Comparison of ENCODE assay signal across 17 mouse cellular contexts in genomic region chr3:89288503-89288928, GRCm38 (mm10). TPM values are rescaled to one million over a fixed set of nuclear protein-coding genes. Genes with fewer than 3 reads are reported as not detected.
A peak's percentile ranks its signal among the peaks of the same experiment; 100 is the strongest.
DNase-seq lines count a peak whose midpoint lies in the region; ATAC-seq and TF ChIP-seq lines count a peak whose summit lies in the region.
"Had no signal": no experiment of that assay in that cellular context is flagged by ENCODE, and none has a peak within 500 bp of the region (broad histone marks: within the 10 kb centered on the region; RNA-seq: fewer than 3 reads in every experiment).

No protein-coding gene starts in this region.

- no peaks in the 10 kb centered on the region for H3K9me3 ChIP-seq in kidney, embryonic 14.5 days (ENCODE audit: control insufficient read depth, low read length)
- H3K9me3 ChIP-seq: embryonic facial prominence, embryonic 12.5 days had no signal

- no peaks in the 10 kb centered on the region for H3K36me3 ChIP-seq in kidney, embryonic 14.5 days (ENCODE audit: control insufficient read depth, insufficient read depth, low read length)
- H3K36me3 ChIP-seq: embryonic facial prominence, embryonic 12.5 days had no signal

- WGBS in kidney, embryonic 14.5 days, result 38% methylated on average over 7 of the region's 7 CpGs
- WGBS in bone marrow, adult 2 months, result 63% methylated on average over 7 of the region's 7 CpGs

- peak; percentile 28 for DNase-seq in adrenal gland, postnatal 14 days
- DNase-seq in adrenal gland, adult 18-20 months (ENCODE audit: low spot score in 2 of 2), result no peak
- DNase-seq in kidney, adult 11 months, result peak; percentile 70
- DNase-seq in kidney, postnatal 14 days, result peak; percentile 50
- DNase-seq in right cerebral cortex, postnatal 4 days, result no peak
- DNase-seq: adrenal gland, postnatal 36 days; cerebellum, adult 9-10 months; left cerebral cortex, postnatal 4 days; thymus, adult 2 months had no signal

- H3K4me1 ChIP-seq in kidney, embryonic 14.5 days (ENCODE audit: control insufficient read depth, insufficient read depth, low read length), result peaks cover 7% of the 10 kb centered on the region; the same call in 1 of the 2 replicates
- peaks cover 2% of the 10 kb centered on the region; the same call in 1 of the 2 replicates for H3K4me1 ChIP-seq in bone marrow, adult 2 months (ENCODE audit: control insufficient read depth, insufficient read depth, low read length)

- H3K27ac ChIP-seq in kidney, embryonic 14.5 days (ENCODE audit: low read depth, low read length), result no peak overlapping the region
- H3K27ac ChIP-seq in bone marrow, adult 2 months (ENCODE audit: control insufficient read depth, insufficient read depth, low read depth, low read length, poor library complexity), result 0 out of 2 replicates have a peak overlapping the region, but pooled peaks have one; percentile 23
- H3K27ac ChIP-seq: embryonic facial prominence, embryonic 12.5 days had no signal

- no peak overlapping the region for H3K4me2 ChIP-seq in kidney, embryonic 14.5 days (replicated peaks; ENCODE audit: low read depth, low read length)
- H3K4me2 ChIP-seq: embryonic facial prominence, embryonic 12.5 days had no signal

- H3K9ac ChIP-seq in kidney, embryonic 14.5 days (ENCODE audit: low read depth, low read length), result no peak overlapping the region
- H3K9ac ChIP-seq: embryonic facial prominence, embryonic 12.5 days had no signal

- no peak for TF ChIP-seq CTCF in bone marrow, adult 2 months (IDR thresholded peaks at IDR 0.05; ENCODE audit: control insufficient read depth, insufficient read depth, low read length)

- TF ChIP-seq POLR2A in bone marrow, adult 2 months (IDR thresholded peaks at IDR 0.05; ENCODE audit: borderline replicate concordance, control insufficient read depth, low read depth, low read length), result no peak

- no peak; the same call in 1 of the 2 replicates for ATAC-seq in kidney, embryonic 14.5 days (ENCODE audit: low FRiP score, low TSS enrichment)
- no peak for ATAC-seq in erythroid progenitor cell, adult 5-6 weeks (replicated peaks; ENCODE audit: low FRiP score, poor library complexity, severe bottlenecking)
- ATAC-seq: forebrain, embryonic 16.5 days; Patski had no signal

- H3K4me3 ChIP-seq in kidney, embryonic 14.5 days (ENCODE audit: low read length), result no peak overlapping the region
- no peak overlapping the region for H3K4me3 ChIP-seq in bone marrow, adult 2 months (replicated peaks; ENCODE audit: control insufficient read depth, low read depth, low read length)
- H3K4me3 ChIP-seq: embryonic facial prominence, embryonic 12.5 days had no signal

- no peaks in the 10 kb centered on the region for H3K27me3 ChIP-seq in kidney, embryonic 14.5 days (ENCODE audit: control insufficient read depth, insufficient read depth, low read length)
- H3K27me3 ChIP-seq: embryonic facial prominence, embryonic 12.5 days; Patski had no signal

RNA-seq across cellular contexts. Expression of gene Efna1, which starts 7.6 kb away (rescaled TPM):
- 19.1 and 21.9 TPM in 2 replicates for total RNA-seq in adrenal gland, postnatal 14 days (2021)
- 10 to 100 TPM; 12.2 to 12.6 TPM for total RNA-seq in adrenal gland, adult 18-20 months (2021)
- 45.4 and 58.8 TPM in 2 replicates for polyA plus RNA-seq in kidney, embryonic 14.5 days (2014; fragmentation: Nextera tagmentation; extraction: Ambion mirVana)
- 0.99 and 2.0 TPM in 2 replicates for polyA plus RNA-seq in bone marrow, adult 2 months (2011; ENCODE audit: insufficient read depth, insufficient read length, low replicate concordance, missing spikeins)
- total RNA-seq in erythroid progenitor cell, adult 5-6 weeks (2015; ENCODE audit: low replicate concordance), result not detected in 2 replicates
- not detected in 2 replicates for total RNA-seq in erythroid progenitor cell, adult 5-6 weeks (2017; ENCODE audit: low replicate concordance)

RNA-seq across cellular contexts. Expression of gene Slc50a1, which starts 18.1 kb away (rescaled TPM):
- total RNA-seq in adrenal gland, postnatal 14 days (2021), result 40.4 and 54.7 TPM in 2 replicates
- total RNA-seq in adrenal gland, adult 18-20 months (2021), result 10 to 100 TPM; 40.9 to 52.4 TPM
- polyA plus RNA-seq in kidney, embryonic 14.5 days (2014; fragmentation: Nextera tagmentation; extraction: Ambion mirVana), result 55.1 and 64.1 TPM in 2 replicates
- polyA plus RNA-seq in bone marrow, adult 2 months (2011; ENCODE audit: insufficient read depth, insufficient read length, low replicate concordance, missing spikeins), result 64.0 and 83.0 TPM in 2 replicates
- total RNA-seq in erythroid progenitor cell, adult 5-6 weeks (2015; ENCODE audit: low replicate concordance), result 17.7 and 35.6 TPM in 2 replicates
- total RNA-seq in erythroid progenitor cell, adult 5-6 weeks (2017; ENCODE audit: low replicate concordance), result 3.7 and 9.7 TPM in 2 replicates

RNA-seq across cellular contexts. Expression of gene Dpm3, which starts 29.4 kb away (rescaled TPM):
- total RNA-seq in adrenal gland, postnatal 14 days (2021), result 107 and 116 TPM in 2 replicates
- 100 to 1,000 TPM; 119 to 122 TPM for total RNA-seq in adrenal gland, adult 18-20 months (2021)
- 134 and 200 TPM in 2 replicates for polyA plus RNA-seq in kidney, embryonic 14.5 days (2014; fragmentation: Nextera tagmentation; extraction: Ambion mirVana)
- 30.7 and 39.3 TPM in 2 replicates for polyA plus RNA-seq in bone marrow, adult 2 months (2011; ENCODE audit: insufficient read depth, insufficient read length, low replicate concordance, missing spikeins)
- total RNA-seq in erythroid progenitor cell, adult 5-6 weeks (2015; ENCODE audit: low replicate concordance), result 16.8 and 18.4 TPM in 2 replicates
- 8.3 TPM in 1 of 2 replicates, not detected in the other for total RNA-seq in erythroid progenitor cell, adult 5-6 weeks (2017; ENCODE audit: low replicate concordance)

RNA-seq across cellular contexts. Expression of gene Efna3, which starts 34.2 kb away (rescaled TPM):
- total RNA-seq in adrenal gland, postnatal 14 days (2021), result 0.38 and 0.59 TPM in 2 replicates
- total RNA-seq in adrenal gland, adult 18-20 months (2021), result under 1 TPM in 1 of 2 experiments, not detected in 1; 0.42 TPM
- 9.7 and 10.1 TPM in 2 replicates for polyA plus RNA-seq in kidney, embryonic 14.5 days (2014; fragmentation: Nextera tagmentation; extraction: Ambion mirVana)
- 2.7 TPM in 1 of 2 replicates, not detected in the other for polyA plus RNA-seq in bone marrow, adult 2 months (2011; ENCODE audit: insufficient read depth, insufficient read length, low replicate concordance, missing spikeins)
- not detected in 2 replicates for total RNA-seq in erythroid progenitor cell, adult 5-6 weeks (2015; ENCODE audit: low replicate concordance)
- not detected in 2 replicates for total RNA-seq in erythroid progenitor cell, adult 5-6 weeks (2017; ENCODE audit: low replicate concordance)
- total RNA-seq: heart, postnatal 14 days had no signal
- polyA plus RNA-seq: spleen, adult 2 months had no signal

RNA-seq across cellular contexts. Expression of gene Trim46, which starts 42.4 kb away (rescaled TPM):
- total RNA-seq in adrenal gland, postnatal 14 days (2021), result 1.4 and 3.2 TPM in 2 replicates
- 1 to 10 TPM; 1.7 to 2.9 TPM for total RNA-seq in adrenal gland, adult 18-20 months (2021)
- 2.8 and 3.6 TPM in 2 replicates for polyA plus RNA-seq in kidney, embryonic 14.5 days (2014; fragmentation: Nextera tagmentation; extraction: Ambion mirVana)
- polyA plus RNA-seq in bone marrow, adult 2 months (2011; ENCODE audit: insufficient read depth, insufficient read length, low replicate concordance, missing spikeins), result 0.59 and 1.6 TPM in 2 replicates
- 1.3 TPM in 1 of 2 replicates, not detected in the other for total RNA-seq in erythroid progenitor cell, adult 5-6 weeks (2015; ENCODE audit: low replicate concordance)
- total RNA-seq in erythroid progenitor cell, adult 5-6 weeks (2017; ENCODE audit: low replicate concordance), result not detected in 2 replicates

Comparison
In these comparisons a context has a peak if more than half of its experiments do, and no peak if none do; other contexts are left out.
1. DNase-seq: peak in adrenal gland, postnatal 14 days (single experiment), kidney, adult 11 months (single experiment) and kidney, postnatal 14 days (single experiment); none in adrenal gland, adult 18-20 months (0 of 2) and right cerebral cortex, postnatal 4 days (single experiment).
2. RNA of gene Efna1, which starts 7.6 kb away (total RNA-seq): 19.1 to 21.9 TPM in adrenal gland, postnatal 14 days and 12.2 to 12.6 TPM in adrenal gland, adult 18-20 months; not detected in erythroid progenitor cell, adult 5-6 weeks; every median in the first group is over 10 times any median in the second.